Mouse (Mus musculus) spleen, postnatal 36 days (tissue): ENCODE measurements around the gene Impg2.

Experiments
- DNase-seq, 2 experiments: peaks; one replicate each; pipeline ENCODE4 v3.0.0; 2022; ENCODE audit warnings: low spot score in 2 of 2, mixed read lengths in 1 of 2

The Impg2 gene

DNA sequence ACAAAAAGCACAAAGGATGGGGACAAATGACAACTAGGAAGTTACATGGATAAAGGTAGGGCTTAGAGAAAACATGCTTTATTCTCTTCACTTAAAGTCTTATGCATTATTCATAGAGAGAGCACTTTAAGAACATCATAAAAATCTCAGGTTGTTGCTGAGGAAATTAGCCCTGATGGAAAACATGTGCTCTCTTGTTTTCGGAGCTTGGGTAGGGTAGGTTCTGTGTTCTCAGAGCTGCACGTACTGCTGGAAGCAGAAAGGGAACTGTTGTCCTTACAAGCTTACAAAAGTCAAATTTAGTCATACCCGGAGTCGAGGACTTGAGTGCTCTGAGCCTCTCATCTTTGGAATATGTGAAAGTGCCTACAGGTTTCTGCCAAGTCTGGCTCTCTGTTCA, 98.9 kb downstream of the Impg2 start:
- no peak for DNase-seq

GRCm38 (mm10) chr16:56304167-56304566, 100.1 kb downstream of the Impg2 start:
- no peak for DNase-seq

DNA sequence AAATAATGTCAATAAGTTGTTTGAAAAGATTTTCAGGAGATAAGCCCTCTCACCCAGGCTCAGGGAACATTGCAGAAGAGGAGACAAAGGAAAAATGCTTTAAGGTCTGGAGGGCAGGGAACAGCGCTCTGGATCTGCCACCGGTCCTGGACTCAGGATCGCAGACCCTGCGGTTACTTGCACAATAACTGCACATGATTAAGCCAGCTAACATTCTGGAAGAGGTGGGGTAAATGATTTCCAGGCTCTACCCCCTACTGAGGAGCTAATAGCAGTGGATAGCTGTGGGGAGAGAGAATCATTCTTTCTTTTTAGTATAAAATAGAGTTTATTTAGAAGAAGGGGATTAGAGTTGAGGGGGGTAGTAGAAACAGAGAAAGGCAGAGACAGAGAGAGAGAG, 103.5 kb downstream of the Impg2 start:
- no peak for DNase-seq

GRCm38 (mm10) chr16:56311291-56311690, 107.2 kb downstream of the Impg2 start:
- DNase-seq: no peak
